Mouse (Mus musculus) cortical plate, adult 2 months (tissue): Measurements from ENCODE around the gene Cd82.

ENCODE experiments used
- CTCF ChIP-seq: fragments of 200-500 bp; IDR thresholded peaks from 2 replicates; pipeline ENCODE4 v1.5.1; 2011; ENCODE audit warnings: mild to moderate bottlenecking, control low read depth, low read length; ENCODE audit not compliant: insufficient read depth; ENCODE audit errors: extremely low read depth
- POLR2A ChIP-seq: fragments of 200-500 bp; IDR thresholded peaks from 2 replicates; pipeline ENCODE4 v1.6.1; 2011; ENCODE audit warnings: mild to moderate bottlenecking, low read length, control low read depth; ENCODE audit not compliant: insufficient read depth; ENCODE audit errors: extremely low read depth

GRCm38 (mm10) chr2:93432600-93433389 lies 30.1 kb downstream of the Cd82 start:
- TF ChIP-seq CTCF: no peak
- TF ChIP-seq POLR2A: no peak
